Mouse (Mus musculus) intestine, postnatal 0 days (tissue): Measurements from ENCODE around the gene Tuba3a. TPM values are rescaled to one million over a fixed set of nuclear protein-coding genes. Genes with fewer than 3 reads are reported as not detected.

Source experiments
- ATAC-seq: fragments of 200-750 bp; cut with Nextera tagmentation; 2 replicates; pipeline ENCODE4 v1.8.0; 2017; ENCODE audit warnings: mild to moderate bottlenecking, moderate TSS enrichment, moderate library complexity
- H3K27ac ChIP-seq: fragments of 300-500 bp; sonication (generic); 2 replicates; pipeline ENCODE4 v1.5.1; 2014; ENCODE audit warnings: mild to moderate bottlenecking, low read depth, low read length, moderate library complexity
- H3K27me3 ChIP-seq: fragments of 300-500 bp; sonication (generic); replicated peaks from 2 replicates; pipeline ENCODE4 v1.6.1; 2014; ENCODE audit warnings: low read length, mixed read lengths; ENCODE audit not compliant: control insufficient read depth, insufficient read depth
- H3K36me3 ChIP-seq: fragments of 300-500 bp; sonication (generic); 2 replicates; pipeline ENCODE4 v1.6.1; 2014; ENCODE audit warnings: mild to moderate bottlenecking, moderate library complexity; ENCODE audit not compliant: control insufficient read depth, insufficient read depth
- H3K4me1 ChIP-seq: fragments of 300-500 bp; sonication (generic); replicated peaks from 2 replicates; pipeline ENCODE4 v1.6.1; 2014; ENCODE audit warnings: antibody characterized with exemption, low read length, mixed read lengths; ENCODE audit not compliant: control insufficient read depth, insufficient read depth
- H3K4me2 ChIP-seq: fragments of 300-500 bp; sonication (generic); replicated peaks from 2 replicates; pipeline ENCODE4 v1.6.1; 2014; ENCODE audit warnings: low read depth, mild to moderate bottlenecking, moderate library complexity
- H3K4me3 ChIP-seq: fragments of 300-500 bp; sonication (generic); 2 replicates; pipeline ENCODE4 v1.5.1; 2014; ENCODE audit warnings: low read depth, low read length
- H3K9ac ChIP-seq: fragments of 300-500 bp; sonication (generic); 2 replicates; pipeline ENCODE4 v1.6.1; 2014; ENCODE audit warnings: mild to moderate bottlenecking, low read depth, low read length
- H3K9me3 ChIP-seq: fragments of 300-500 bp; sonication (generic); 2 replicates; pipeline ENCODE4 v1.6.1; 2016; ENCODE audit warnings: mixed run types; ENCODE audit not compliant: control insufficient read depth
- CTCF ChIP-seq: sonication (generic); IDR thresholded peaks from 2 replicates; pipeline ENCODE4 v1.5.1; 2016; ENCODE audit warnings: low read depth, mild to moderate bottlenecking, control low read depth, antibody characterized with exemption, moderate library complexity
- WGBS: fragments of 180-500 bp; shearing (Covaris S2); extraction: QIAGEN DNeasy Blood & Tissue Kit; methylation state at CpG from one replicate; pipeline ENCODE4 v1.1.7; 2014; 5-methylcytosine and 5-hydroxymethylcytosine counted together
- polyA plus RNA-seq: library from polyadenylated mRNA; unstranded; fragments of >200 nt; fragmentation: Nextera tagmentation; extraction: Ambion mirVana; gene quantifications from 2 replicates; pipeline ENCODE4 v1.2.1, GENCODE M21; 2015

The Tuba3a gene
- polyA plus RNA-seq, 1 experiment from 2014 or later = not detected

- H3K36me3 ChIP-seq = no peaks in the 10 kb centered on the region
- 0 out of 2 replicates have a peak, but pooled peaks have one; percentile 25 for ATAC-seq
- H3K4me2 ChIP-seq = no peak overlapping the region
- no peaks in the 10 kb centered on the region for H3K27me3 ChIP-seq
- H3K27ac ChIP-seq = no peak overlapping the region
- WGBS = 41% methylated on average over 10 of the region's 10 CpGs
- no peak for TF ChIP-seq CTCF
- no peaks in the 10 kb centered on the region for H3K9me3 ChIP-seq
- H3K4me1 ChIP-seq = no peaks in the 10 kb centered on the region
- H3K4me3 ChIP-seq = no peak overlapping the region
- H3K9ac ChIP-seq = no peak overlapping the region
Observed at GRCm38 (mm10) chr6:125265239-125265638, 20.6 kb downstream of the Tuba3a start.

GRCm38 (mm10) chr6:125264219-125264618 lies 21.6 kb downstream of the Tuba3a start:
- 80% methylated on average over 9 of the region's 9 CpGs for WGBS
- Histone ChIP-seq H3K36me3 (no peaks in the 10 kb centered on the region), H3K9ac (no peak overlapping the region), H3K9me3 (no peaks in the 10 kb centered on the region), H3K4me3 (no peak overlapping the region), H3K4me1 (no peaks in the 10 kb centered on the region), H3K4me2 (no peak overlapping the region), H3K27ac (no peak overlapping the region), H3K27me3 (no peaks in the 10 kb centered on the region)
- no peak for ATAC-seq
- no peak for TF ChIP-seq CTCF

GRCm38 (mm10) chr6:125260006-125260555 lies 25.8 kb downstream of the Tuba3a start:
- Histone ChIP-seq H3K4me1 (0 out of 2 replicates have a peak, but pooled peaks cover 4% of the 10 kb centered on the region), H3K4me2 (no peak overlapping the region), H3K4me3 (no peak overlapping the region), H3K9me3 (no peaks in the 10 kb centered on the region), H3K27me3 (no peaks in the 10 kb centered on the region), H3K27ac (no peak overlapping the region), H3K9ac (no peak overlapping the region), H3K36me3 (no peaks in the 10 kb centered on the region)
- TF ChIP-seq CTCF = no peak
- no peak for ATAC-seq
- 63% methylated on average over 10 of the region's 10 CpGs for WGBS

GRCm38 (mm10) chr6:125256222-125256966 lies 29.4 kb downstream of the Tuba3a start:
- WGBS = 58% methylated on average over 8 of the region's 8 CpGs
- no peaks in the 10 kb centered on the region for H3K27me3 ChIP-seq
- 0 out of 2 replicates have a peak, but pooled peaks cover 4% of the 10 kb centered on the region for H3K4me1 ChIP-seq
- no peak overlapping the region for H3K4me2 ChIP-seq
- ATAC-seq = peak; percentile 81
- TF ChIP-seq CTCF = no peak
- no peaks in the 10 kb centered on the region for H3K36me3 ChIP-seq
- no peaks in the 10 kb centered on the region for H3K9me3 ChIP-seq
- peak overlapping the region; percentile 81 for H3K27ac ChIP-seq
- no peak overlapping the region for H3K9ac ChIP-seq
- H3K4me3 ChIP-seq = no peak overlapping the region

GRCm38 (mm10) chr6:125255516-125256044 lies 30.3 kb downstream of the Tuba3a start:
- no peak overlapping the region for H3K4me2 ChIP-seq
- H3K4me1 ChIP-seq = 0 out of 2 replicates have a peak, but pooled peaks cover 4% of the 10 kb centered on the region
- H3K9me3 ChIP-seq = no peaks in the 10 kb centered on the region
- ATAC-seq = no peak
- WGBS = 84% methylated on average over 7 of the region's 7 CpGs
- no peak overlapping the region for H3K27ac ChIP-seq
- H3K9ac ChIP-seq = no peak overlapping the region
- no peaks in the 10 kb centered on the region for H3K27me3 ChIP-seq
- TF ChIP-seq CTCF = no peak
- no peak overlapping the region for H3K4me3 ChIP-seq
- H3K36me3 ChIP-seq = no peaks in the 10 kb centered on the region

GRCm38 (mm10) chr6:125253863-125254715 lies 31.8 kb downstream of the Tuba3a start:
- Histone ChIP-seq H3K4me2 (no peak overlapping the region), H3K27me3 (no peaks in the 10 kb centered on the region), H3K27ac (no peak overlapping the region), H3K9ac (no peak overlapping the region), H3K9me3 (no peaks in the 10 kb centered on the region), H3K36me3 (no peaks in the 10 kb centered on the region), H3K4me1 (0 out of 2 replicates have a peak, but pooled peaks cover 4% of the 10 kb centered on the region), H3K4me3 (no peak overlapping the region)
- no peak for TF ChIP-seq CTCF
- WGBS = 77% methylated on average over 14 of the region's 14 CpGs
- ATAC-seq = no peak
